Mouse (Mus musculus) forebrain, embryonic 15.5 days (tissue): ENCODE data around the gene Ccdc157. TPM values are rescaled to one million over a fixed set of nuclear protein-coding genes. Genes with fewer than 3 reads are reported as not detected.
"Not testable (repeated sequence)": the region's sequence is repeated elsewhere in the genome, so short reads cannot be mapped to it uniquely, and the experiment has no call there.

Experiments
- ATAC-seq: fragments of 200-750 bp; cut with Nextera tagmentation; replicated peaks from 2 replicates; pipeline ENCODE4 v1.8.0; 2017; ENCODE audit warnings: mild to moderate bottlenecking, moderate TSS enrichment, moderate library complexity
- H3K27ac ChIP-seq: fragments of 300-500 bp; sonication (generic); replicated peaks from 2 replicates; pipeline ENCODE4 v1.5.1; 2015; ENCODE audit warnings: mild to moderate bottlenecking, inconsistent platforms
- H3K27me3 ChIP-seq: fragments of 300-500 bp; sonication (generic); 2 replicates; pipeline ENCODE4 v1.6.1; 2015; ENCODE audit warnings: inconsistent platforms
- H3K36me3 ChIP-seq: fragments of 300-500 bp; sonication (generic); 2 replicates; pipeline ENCODE4 v1.6.1; 2015; ENCODE audit warnings: mild to moderate bottlenecking, inconsistent platforms
- H3K4me1 ChIP-seq: fragments of 300-500 bp; sonication (generic); 2 replicates; pipeline ENCODE4 v1.6.1; 2015; ENCODE audit warnings: inconsistent platforms
- H3K4me2 ChIP-seq: fragments of 300-500 bp; sonication (generic); replicated peaks from 2 replicates; pipeline ENCODE4 v1.6.1; 2015; ENCODE audit warnings: mild to moderate bottlenecking, inconsistent platforms
- H3K4me3 ChIP-seq: fragments of 300-500 bp; sonication (generic); 2 replicates; pipeline ENCODE4 v1.5.1; 2015; ENCODE audit warnings: mild to moderate bottlenecking, inconsistent platforms
- H3K9ac ChIP-seq: fragments of 300-500 bp; sonication (generic); replicated peaks from 2 replicates; pipeline ENCODE4 v1.6.1; 2015; ENCODE audit warnings: mild to moderate bottlenecking, inconsistent platforms
- H3K9me3 ChIP-seq: fragments of 300-500 bp; sonication (generic); 2 replicates; pipeline ENCODE4 v1.6.1; 2016; ENCODE audit warnings: inconsistent platforms
- WGBS: fragments of 180-500 bp; shearing (Covaris S2); methylation state at CpG from one replicate; pipeline ENCODE4 v1.1.7; 2015; ENCODE audit warnings: mixed read lengths; 5-methylcytosine and 5-hydroxymethylcytosine counted together
- polyA plus RNA-seq: library from polyadenylated mRNA; unstranded; fragments of >200 nt; fragmentation: Nextera tagmentation; extraction: Ambion mirVana; gene quantifications from 2 replicates; pipeline ENCODE4 v1.2.1, GENCODE M21; 2015

Ccdc157 gene
- polyA plus RNA-seq, 1 experiment from 2014 or later: 6.9 TPM

DNA sequence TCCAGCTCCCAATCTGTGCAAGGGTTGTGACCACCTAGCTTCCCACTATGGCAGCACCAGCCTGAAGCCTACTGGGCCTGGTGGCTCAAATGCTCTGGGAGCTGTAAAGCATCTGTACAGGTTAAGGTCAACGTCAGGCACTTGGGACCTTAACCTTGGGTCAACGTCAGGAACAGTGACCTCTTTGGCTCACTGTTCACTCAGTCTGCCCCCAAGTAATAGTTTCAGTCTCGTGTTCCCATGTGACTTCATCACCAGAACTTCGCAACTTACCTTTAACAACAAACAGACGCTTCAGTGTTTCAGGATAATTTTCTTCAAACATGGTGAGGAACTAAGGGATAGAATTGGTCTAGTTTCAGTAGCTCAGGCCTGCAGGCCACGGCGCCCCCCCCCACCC lies 51.4 kb downstream of the Ccdc157 start:
- Histone ChIP-seq H3K9me3 (no peaks in the 10 kb centered on the region), H3K27me3 (no peaks in the 10 kb centered on the region), H3K9ac (no peak overlapping the region), H3K4me2 (no peak overlapping the region), H3K27ac (no peak overlapping the region), H3K4me3 (no peak overlapping the region), H3K4me1 (no peaks in the 10 kb centered on the region), H3K36me3 (no peaks in the 10 kb centered on the region; the same call in 1 of the 2 replicates)
- ATAC-seq: no peak
- 85% methylated on average over 7 of the region's 7 CpGs for WGBS

DNA sequence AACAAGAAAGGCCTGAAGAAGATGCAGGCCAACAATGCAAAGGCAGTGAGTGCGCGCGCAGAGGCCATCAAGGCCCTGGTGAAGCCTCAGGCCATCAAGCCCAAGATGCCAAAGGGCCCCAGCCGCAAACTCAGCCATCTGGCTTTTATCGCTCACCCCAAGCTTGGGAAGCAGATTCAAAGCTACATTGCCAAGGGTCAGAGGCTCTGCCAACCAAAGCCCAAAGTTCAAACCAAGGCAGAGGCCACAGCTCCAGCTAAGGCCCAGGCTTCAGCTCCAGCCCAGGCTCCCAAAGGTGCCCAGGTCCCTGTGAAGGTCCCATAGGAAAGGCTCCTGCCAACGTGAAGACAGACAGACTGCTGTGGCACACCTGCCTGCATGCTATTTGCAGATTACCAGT lies 52.2 kb downstream of the Ccdc157 start:
- H3K9ac ChIP-seq, ATAC-seq, H3K4me3 ChIP-seq, H3K4me2 ChIP-seq, H3K27me3 ChIP-seq, H3K27ac ChIP-seq, H3K9me3 ChIP-seq, H3K36me3 ChIP-seq, H3K4me1 ChIP-seq: not testable (repeated sequence)
- 93% methylated on average over 6 of the region's 6 CpGs for WGBS

DNA sequence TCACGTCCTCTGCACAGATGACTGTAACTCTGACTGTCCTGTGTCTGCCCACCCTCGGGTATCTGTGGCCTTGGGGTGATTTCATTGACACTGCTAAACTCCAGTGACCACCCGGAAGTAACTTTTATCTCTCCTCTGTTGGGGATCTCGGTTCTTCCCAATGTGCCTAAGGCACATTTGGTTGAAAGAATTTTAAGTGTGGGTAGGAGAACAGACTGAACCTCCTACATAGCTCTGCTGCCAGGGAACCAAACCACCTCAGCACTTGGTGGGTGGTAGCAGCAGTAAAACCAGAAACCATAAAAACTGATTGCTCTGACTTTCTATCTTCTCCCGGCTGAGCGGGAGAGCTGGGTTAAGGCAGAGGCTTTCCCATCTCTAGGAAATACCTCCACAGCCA lies 54.6 kb downstream of the Ccdc157 start:
- Histone ChIP-seq H3K4me1 (no peaks in the 10 kb centered on the region), H3K27me3 (no peaks in the 10 kb centered on the region), H3K4me2 (no peak overlapping the region), H3K27ac (no peak overlapping the region), H3K9ac (no peak overlapping the region), H3K4me3 (no peak overlapping the region), H3K9me3 (no peaks in the 10 kb centered on the region), H3K36me3 (no peaks in the 10 kb centered on the region; the same call in 1 of the 2 replicates)
- no peak for ATAC-seq
- WGBS: 82% methylated on average over 6 of the region's 6 CpGs

DNA sequence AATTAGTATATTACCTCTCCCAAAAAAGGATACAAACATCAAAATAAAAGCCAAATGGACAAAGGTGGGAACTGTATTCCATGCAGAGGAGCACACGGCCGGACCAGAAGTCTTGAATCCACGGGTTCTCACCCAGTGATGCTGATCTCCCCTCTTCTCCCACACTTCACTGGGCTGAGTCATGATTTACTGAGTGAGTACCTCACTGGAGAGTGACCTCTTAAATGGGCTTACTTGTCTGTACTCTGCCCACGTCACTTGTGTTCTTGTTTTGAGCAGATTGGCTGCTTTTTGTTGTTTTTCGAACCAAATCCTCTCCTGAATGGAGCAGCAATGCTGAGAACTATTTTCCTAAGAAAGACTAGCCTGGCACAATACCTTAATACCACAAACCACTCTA lies 55.1 kb downstream of the Ccdc157 start:
- no peak overlapping the region for H3K4me2 ChIP-seq
- no peaks in the 10 kb centered on the region for H3K4me1 ChIP-seq
- 77% methylated on average over 5 of the region's 5 CpGs for WGBS
- no peaks in the 10 kb centered on the region for H3K27me3 ChIP-seq
- no peak overlapping the region for H3K9ac ChIP-seq
- no peaks in the 10 kb centered on the region for H3K36me3 ChIP-seq
- no peak overlapping the region for H3K4me3 ChIP-seq
- H3K27ac ChIP-seq: no peak overlapping the region
- ATAC-seq: no peak
- no peaks in the 10 kb centered on the region for H3K9me3 ChIP-seq

DNA sequence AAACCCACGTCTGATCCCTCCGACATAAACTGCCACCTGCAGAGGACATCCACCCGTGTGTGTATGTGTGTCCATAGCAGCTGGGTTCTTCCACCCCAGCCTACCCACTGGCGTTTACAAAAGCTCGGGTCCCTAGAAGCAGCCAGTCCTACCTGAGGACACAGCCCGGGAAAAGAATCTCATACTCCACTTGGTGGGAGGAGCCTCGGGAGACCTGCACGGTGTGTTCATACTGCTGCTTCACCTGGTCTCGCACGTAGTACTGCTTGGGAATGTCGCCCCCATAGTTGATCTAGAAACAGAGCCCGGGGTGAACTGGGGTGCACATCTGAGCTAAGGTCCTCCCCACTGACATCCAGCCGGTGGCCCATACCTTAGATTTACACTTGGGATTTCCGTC lies 56.6 kb downstream of the Ccdc157 start:
- H3K27ac ChIP-seq: no peak overlapping the region
- H3K4me1 ChIP-seq: no peaks in the 10 kb centered on the region
- no peak overlapping the region for H3K9ac ChIP-seq
- H3K9me3 ChIP-seq: no peaks in the 10 kb centered on the region
- WGBS: 84% methylated on average over 14 of the region's 14 CpGs
- H3K4me2 ChIP-seq: no peak overlapping the region
- ATAC-seq: no peak
- H3K4me3 ChIP-seq: no peak overlapping the region
- H3K27me3 ChIP-seq: no peaks in the 10 kb centered on the region
- H3K36me3 ChIP-seq: no peaks in the 10 kb centered on the region

DNA sequence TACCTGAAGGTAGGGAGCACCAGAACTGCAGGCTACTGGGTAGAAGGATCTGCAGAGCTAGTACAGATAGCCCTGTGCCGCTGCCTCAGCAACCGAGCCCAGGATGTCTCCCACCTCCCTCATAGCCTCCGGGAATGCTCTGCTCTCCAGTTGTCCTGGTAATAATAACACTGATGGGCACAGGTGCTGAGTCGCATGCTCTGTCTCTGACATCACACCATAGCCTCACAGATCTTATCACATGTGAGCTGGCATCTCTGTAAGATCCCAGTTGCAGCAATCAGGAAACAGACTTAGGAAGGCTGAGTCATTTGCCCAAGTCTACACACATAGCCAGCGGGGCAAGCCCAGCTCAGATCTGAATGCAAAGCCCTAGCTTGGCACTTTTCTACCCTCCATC lies 58.2 kb downstream of the Ccdc157 start:
- 88% methylated on average over 5 of the region's 5 CpGs for WGBS
- Histone ChIP-seq H3K4me3 (no peak overlapping the region), H3K4me1 (peaks cover 6% of the 10 kb centered on the region), H3K36me3 (no peaks in the 10 kb centered on the region), H3K9me3 (no peaks in the 10 kb centered on the region), H3K4me2 (no peak overlapping the region), H3K9ac (no peak overlapping the region), H3K27ac (no peak overlapping the region), H3K27me3 (no peaks in the 10 kb centered on the region)
- ATAC-seq: no peak

DNA sequence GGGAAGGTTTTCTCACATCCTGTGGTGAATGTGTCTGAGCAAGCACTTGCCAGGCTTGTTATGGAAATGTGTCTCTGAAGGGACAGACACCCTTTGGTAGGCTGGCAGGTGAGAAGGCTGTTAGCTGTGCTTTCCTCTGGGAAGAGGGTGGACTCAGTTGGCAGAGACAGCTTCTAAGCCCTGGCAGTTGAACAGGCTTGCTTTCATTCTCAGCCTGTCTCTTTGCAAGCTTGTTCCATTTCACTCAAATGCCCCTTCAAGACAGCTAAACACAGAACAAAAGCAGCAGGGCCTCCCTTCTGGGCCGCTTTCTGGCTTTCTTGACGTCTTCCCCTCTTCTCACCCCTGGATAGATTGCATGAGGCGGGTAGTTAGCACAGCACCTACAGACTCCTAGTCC lies 60.6 kb downstream of the Ccdc157 start:
- peaks cover 24% of the 10 kb centered on the region for H3K4me1 ChIP-seq
- 53% methylated on average over 3 of the region's 3 CpGs for WGBS
- H3K4me3 ChIP-seq: no peak overlapping the region
- ATAC-seq: no peak
- no peaks in the 10 kb centered on the region for H3K36me3 ChIP-seq
- H3K27me3 ChIP-seq: no peaks in the 10 kb centered on the region
- no peak overlapping the region for H3K9ac ChIP-seq
- no peaks in the 10 kb centered on the region for H3K9me3 ChIP-seq
- no peak overlapping the region for H3K27ac ChIP-seq
- no peak overlapping the region for H3K4me2 ChIP-seq

DNA sequence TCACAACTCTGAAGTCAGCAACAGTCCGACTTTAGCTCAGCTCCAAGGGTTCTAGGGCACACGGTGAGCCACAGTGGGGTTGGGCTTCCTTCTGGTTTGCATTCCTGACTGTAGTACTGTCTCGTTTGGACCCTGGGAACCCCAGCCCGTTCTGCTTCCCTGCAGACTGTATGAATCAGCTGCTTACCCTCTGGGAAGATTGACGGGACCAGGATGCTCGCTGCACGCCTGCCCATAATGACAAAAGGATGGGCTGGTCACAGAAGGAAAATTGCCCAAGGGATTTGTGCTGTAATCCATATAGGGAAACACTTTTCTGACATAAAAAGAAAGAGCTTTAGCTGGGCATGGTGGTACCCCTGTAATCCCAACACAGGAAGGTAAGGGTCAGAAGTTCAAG lies 61.3 kb downstream of the Ccdc157 start:
- Histone ChIP-seq H3K27me3 (no peaks in the 10 kb centered on the region), H3K36me3 (no peaks in the 10 kb centered on the region), H3K27ac (no peak overlapping the region), H3K9ac (no peak overlapping the region), H3K4me3 (no peak overlapping the region), H3K4me2 (no peak overlapping the region), H3K9me3 (no peaks in the 10 kb centered on the region), H3K4me1 (peaks cover 27% of the 10 kb centered on the region)
- ATAC-seq: no peak
- WGBS: 68% methylated on average over 7 of the region's 7 CpGs

DNA sequence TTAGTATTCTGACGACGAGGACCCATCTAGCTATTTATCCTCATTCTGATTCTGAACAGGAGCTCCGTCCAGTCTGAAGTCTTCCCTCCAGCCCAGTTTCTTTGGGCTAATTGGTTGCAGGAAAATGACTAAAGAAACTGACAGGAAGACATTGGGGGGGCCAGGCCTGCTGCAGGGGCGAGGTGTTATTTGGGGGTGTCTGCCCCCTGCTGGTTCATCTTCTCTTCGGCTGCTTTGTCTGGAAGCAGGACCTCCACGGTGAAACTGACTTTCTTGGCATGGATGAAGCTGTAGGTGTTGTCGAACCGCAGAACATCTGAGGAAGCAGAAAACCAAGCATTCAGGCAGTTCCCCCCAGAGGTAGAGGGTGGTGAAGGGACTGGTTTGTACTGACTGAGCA lies 62.0 kb downstream of the Ccdc157 start:
- Histone ChIP-seq H3K4me3 (no peak overlapping the region), H3K9ac (no peak overlapping the region), H3K4me1 (peaks cover 27% of the 10 kb centered on the region), H3K27me3 (no peaks in the 10 kb centered on the region), H3K27ac (no peak overlapping the region), H3K9me3 (no peaks in the 10 kb centered on the region), H3K36me3 (no peaks in the 10 kb centered on the region), H3K4me2 (no peak overlapping the region)
- no peak for ATAC-seq
- 59% methylated on average over 8 of the region's 8 CpGs for WGBS

DNA sequence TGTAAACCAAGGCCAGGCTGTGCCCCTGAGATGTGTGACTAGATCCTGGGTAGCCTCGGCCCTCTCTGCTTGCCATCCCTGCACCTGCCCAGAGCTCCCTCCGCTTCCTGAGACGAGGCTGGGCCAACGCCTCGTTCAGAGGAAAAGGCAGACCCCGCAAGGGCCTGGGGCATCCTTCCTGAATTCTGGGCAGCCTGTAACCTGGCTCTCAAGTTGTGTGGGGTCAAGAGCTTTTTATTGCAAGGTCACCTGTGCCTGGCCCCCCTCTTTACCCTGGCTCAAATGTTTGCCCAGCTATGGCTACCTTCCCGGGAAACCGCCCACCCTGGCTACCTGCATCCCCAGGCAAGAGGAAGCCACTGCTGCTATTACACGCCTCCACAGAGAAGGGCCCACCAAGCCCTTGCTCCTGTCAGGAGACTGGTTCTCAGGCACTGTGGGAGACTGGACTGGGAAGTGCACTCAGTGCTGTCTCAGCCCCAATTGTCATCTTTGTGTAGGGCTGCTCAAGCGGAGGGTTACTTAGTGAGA lies 62.9 kb downstream of the Ccdc157 start:
- peak overlapping the region; percentile 50 for H3K4me3 ChIP-seq
- peak overlapping the region; percentile 88 for H3K27ac ChIP-seq
- H3K4me1 ChIP-seq: peaks cover 27% of the 10 kb centered on the region
- no peaks in the 10 kb centered on the region for H3K36me3 ChIP-seq
- ATAC-seq: peak; percentile 41
- H3K9me3 ChIP-seq: no peaks in the 10 kb centered on the region
- H3K27me3 ChIP-seq: no peaks in the 10 kb centered on the region
- 17% methylated on average over 10 of the region's 10 CpGs for WGBS
- peak overlapping the region; percentile 79 for H3K4me2 ChIP-seq
- peak overlapping the region; percentile 78 for H3K9ac ChIP-seq

DNA sequence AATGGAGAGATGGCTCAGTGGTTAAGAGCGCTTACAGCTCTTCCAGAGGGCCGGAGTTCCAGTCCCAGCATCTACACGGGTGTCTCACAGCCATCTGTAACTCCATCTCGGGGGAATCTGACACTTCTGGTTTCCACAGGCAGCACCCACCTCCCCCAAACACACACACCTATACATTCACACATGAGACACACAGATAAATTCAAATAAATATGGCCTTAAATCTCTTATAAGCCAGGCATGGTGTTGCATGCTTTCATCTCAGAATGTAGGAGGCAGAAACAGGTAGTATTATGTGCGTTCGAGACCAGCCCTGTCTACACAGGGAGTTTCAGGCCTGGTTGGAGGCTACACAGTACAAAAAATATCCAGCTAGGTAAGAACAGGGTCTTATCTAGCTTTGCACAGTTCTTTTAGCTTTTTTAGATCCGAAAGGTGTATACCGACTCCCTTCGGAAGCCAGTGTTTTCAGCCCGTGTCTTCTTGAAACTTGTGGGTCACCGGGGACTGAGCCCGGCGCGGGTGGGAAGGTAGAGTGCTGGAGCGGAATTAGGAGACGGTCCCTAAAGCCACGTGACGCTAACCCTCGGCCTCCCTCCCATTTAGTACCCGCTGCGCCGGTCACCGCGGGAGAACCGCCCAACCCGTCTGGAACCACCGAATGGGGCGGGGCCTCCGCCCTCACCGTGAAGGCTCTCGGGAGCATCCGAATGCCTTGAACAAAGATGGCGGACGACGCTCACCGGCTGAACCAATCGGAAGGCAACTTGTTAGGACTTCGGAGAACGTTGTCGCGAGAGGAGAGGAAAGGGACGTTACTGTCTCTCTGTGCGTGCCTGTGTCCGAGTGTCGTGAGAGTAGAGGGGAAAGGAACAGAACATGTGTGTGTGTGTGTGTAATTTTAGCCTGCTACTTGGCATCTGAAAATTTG lies 63.8 kb downstream of the Ccdc157 start:
- H3K27ac ChIP-seq: peak overlapping the region; percentile 88
- H3K4me1 ChIP-seq: peaks cover 27% of the 10 kb centered on the region
- peak overlapping the region; percentile 50 for H3K4me3 ChIP-seq
- H3K27me3 ChIP-seq: no peaks in the 10 kb centered on the region
- no peaks in the 10 kb centered on the region for H3K9me3 ChIP-seq
- peak; percentile 97 for ATAC-seq
- H3K36me3 ChIP-seq: no peaks in the 10 kb centered on the region
- H3K9ac ChIP-seq: peak overlapping the region; percentile 78
- 2% methylated on average over 45 of the region's 45 CpGs for WGBS
- peak overlapping the region; percentile 79 for H3K4me2 ChIP-seq

DNA sequence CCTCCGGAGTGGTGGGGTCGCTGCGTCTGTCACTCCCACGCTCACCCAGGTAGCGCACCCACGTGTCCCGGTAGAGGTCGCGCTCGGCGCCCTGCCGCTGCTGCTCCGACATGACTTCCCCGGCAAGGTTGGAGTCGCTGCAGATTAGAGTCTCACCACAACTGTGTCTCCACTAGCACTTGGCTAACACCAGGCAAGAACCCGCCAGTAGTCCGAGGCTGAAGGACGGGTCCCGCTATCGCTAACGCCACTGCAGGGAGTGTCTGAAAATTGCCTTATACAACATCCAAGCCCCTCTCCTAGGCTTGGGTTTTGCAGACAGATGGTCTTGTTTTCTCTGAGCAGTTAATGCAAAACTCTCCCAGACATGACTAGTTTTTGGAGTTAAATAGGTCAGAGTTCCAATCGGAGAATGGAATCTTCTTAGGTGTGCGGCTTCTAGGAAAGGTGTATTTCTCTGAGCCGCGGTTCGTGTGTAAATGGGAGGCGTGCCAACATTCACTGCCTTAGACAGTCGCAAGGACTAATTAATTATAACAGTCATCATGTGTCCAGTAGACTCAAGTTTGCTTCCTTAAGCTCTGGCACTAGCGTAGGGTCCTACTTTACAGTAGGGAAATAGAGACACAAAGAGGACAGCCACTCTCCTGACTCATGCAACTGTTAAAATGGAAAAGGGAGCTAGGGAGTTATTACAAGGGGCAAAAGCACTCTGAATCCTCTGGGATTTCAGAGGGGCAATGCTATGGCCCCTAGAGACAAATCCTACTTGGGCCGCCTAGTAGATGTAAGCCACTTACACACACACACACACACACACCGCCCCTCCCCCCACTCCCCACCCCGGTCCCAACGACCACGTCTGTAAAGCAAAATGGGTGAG lies 64.7 kb downstream of the Ccdc157 start, which contains the start of gene Mtfp1:
Gene Mtfp1 (minus strand): TSS at position 275 of the 883 bp plus-strand sequence.
- ATAC-seq: 0 out of 2 replicates have a peak, but pooled peaks have one; percentile 15
- 5% methylated on average over 34 of the region's 34 CpGs for WGBS

More for the DNA sequence above, 64.7 kb downstream of the Ccdc157 start, which contains the start of gene Mtfp1:
- no peaks in the 10 kb centered on the region for H3K36me3 ChIP-seq
- H3K4me2 ChIP-seq: peak within 1 kb of the TSS; percentile 79
- peak within 1 kb of the TSS; percentile 50 for H3K4me3 ChIP-seq
- H3K4me1 ChIP-seq: peaks cover 27% of the 10 kb centered on the region
- peak within 1 kb of the TSS; percentile 88 for H3K27ac ChIP-seq
- H3K9ac ChIP-seq: peak within 1 kb of the TSS; percentile 78
- no peaks in the 10 kb centered on the region for H3K27me3 ChIP-seq
- no peaks in the 10 kb centered on the region for H3K9me3 ChIP-seq
